Mouse (Mus musculus) spleen, adult 2 months (tissue): Measurements from ENCODE around the gene Armc12.

Experiments used
- CTCF ChIP-seq: fragments of 200-500 bp; IDR thresholded peaks from 2 replicates; pipeline ENCODE4 v1.5.1; 2011; ENCODE audit warnings: mild to moderate bottlenecking, inconsistent platforms; ENCODE audit not compliant: insufficient read depth, insufficient read length, insufficient replicate concordance; ENCODE audit errors: extremely low read depth
- POLR2A ChIP-seq: fragments of 200-500 bp; IDR thresholded peaks from 2 replicates; pipeline ENCODE4 v1.6.1; 2011; ENCODE audit warnings: low read depth, low read length, inconsistent platforms

DNA sequence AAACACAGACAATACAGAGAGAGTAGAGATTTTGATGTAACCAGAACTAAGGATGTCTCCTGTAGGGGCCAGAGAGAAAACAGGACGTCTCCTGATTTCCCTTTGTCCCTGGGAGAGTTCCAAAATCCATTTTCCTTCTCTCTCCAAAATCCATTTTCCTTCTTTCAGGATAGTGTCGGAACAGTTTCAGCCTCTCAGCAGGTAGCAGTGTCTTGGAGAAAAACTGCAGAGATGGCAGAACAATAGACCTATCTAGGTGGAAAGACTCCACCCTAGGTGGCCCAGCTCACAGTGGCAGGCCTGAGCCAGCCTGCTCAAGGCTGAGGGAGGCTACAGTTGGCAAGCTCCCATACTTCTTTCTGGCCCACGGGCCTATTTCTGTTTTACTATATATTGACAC is 36.9 kb downstream of the Armc12 start:
- TF ChIP-seq POLR2A, result no peak
- no peak for TF ChIP-seq CTCF
